Mouse (Mus musculus) limb, embryonic 12.5 days (tissue): Measurements from ENCODE around the gene Nkg7. TPM values are rescaled to one million over a fixed set of nuclear protein-coding genes. Genes with fewer than 3 reads are reported as not detected.

Experiments
- ATAC-seq: fragments of 200-750 bp; cut with Nextera tagmentation; 2 replicates; pipeline ENCODE4 v1.8.0; 2017; ENCODE audit warnings: low read depth, moderate TSS enrichment; ENCODE audit not compliant: insufficient number of reproducible peaks, insufficient read depth, low FRiP score, low TSS enrichment
- H3K27ac ChIP-seq: fragments of 300-500 bp; sonication (generic); 2 replicates; pipeline ENCODE4 v1.5.1; 2016; ENCODE audit warnings: mild to moderate bottlenecking, moderate library complexity
- H3K27me3 ChIP-seq: fragments of 300-500 bp; sonication (generic); 2 replicates; pipeline ENCODE4 v1.6.1; 2016; ENCODE audit warnings: mild to moderate bottlenecking, moderate library complexity
- H3K36me3 ChIP-seq: fragments of 300-500 bp; sonication (generic); 2 replicates; pipeline ENCODE4 v1.6.1; 2016; ENCODE audit warnings: mild to moderate bottlenecking, moderate library complexity
- H3K4me1 ChIP-seq: fragments of 300-500 bp; sonication (generic); replicated peaks from 2 replicates; pipeline ENCODE4 v1.6.1; 2016
- H3K4me2 ChIP-seq: fragments of 300-500 bp; sonication (generic); 2 replicates; pipeline ENCODE4 v1.6.1; 2016; ENCODE audit warnings: mild to moderate bottlenecking, moderate library complexity
- H3K4me3 ChIP-seq: fragments of 300-500 bp; sonication (generic); replicated peaks from 2 replicates; pipeline ENCODE4 v1.5.1; 2016; ENCODE audit warnings: mild to moderate bottlenecking
- H3K9ac ChIP-seq: fragments of 300-500 bp; sonication (generic); replicated peaks from 2 replicates; pipeline ENCODE4 v1.6.1; 2016; ENCODE audit warnings: mild to moderate bottlenecking, moderate library complexity
- H3K9me3 ChIP-seq: fragments of 300-500 bp; sonication (generic); 2 replicates; pipeline ENCODE4 v1.6.1; 2016; ENCODE audit warnings: mild to moderate bottlenecking, moderate library complexity
- WGBS: fragments of 180-500 bp; shearing (Covaris S2); methylation state at CpG from one replicate; pipeline ENCODE4 v1.1.7; 2016; 5-methylcytosine and 5-hydroxymethylcytosine counted together
- microRNA-seq: library from miRNA; unstranded; fragments of <30 nt; microRNA quantifications from one replicate; pipeline ENCODE4, GENCODE M21; 2017
- polyA plus RNA-seq: library from polyadenylated mRNA; unstranded; fragments of >200 nt; fragmentation: Nextera tagmentation; extraction: Ambion mirVana; gene quantifications from 2 replicates; pipeline ENCODE4 v1.2.1, GENCODE M21; 2016

The Nkg7 gene
- polyA plus RNA-seq, 1 experiment from 2014 or later, result not detected

DNA sequence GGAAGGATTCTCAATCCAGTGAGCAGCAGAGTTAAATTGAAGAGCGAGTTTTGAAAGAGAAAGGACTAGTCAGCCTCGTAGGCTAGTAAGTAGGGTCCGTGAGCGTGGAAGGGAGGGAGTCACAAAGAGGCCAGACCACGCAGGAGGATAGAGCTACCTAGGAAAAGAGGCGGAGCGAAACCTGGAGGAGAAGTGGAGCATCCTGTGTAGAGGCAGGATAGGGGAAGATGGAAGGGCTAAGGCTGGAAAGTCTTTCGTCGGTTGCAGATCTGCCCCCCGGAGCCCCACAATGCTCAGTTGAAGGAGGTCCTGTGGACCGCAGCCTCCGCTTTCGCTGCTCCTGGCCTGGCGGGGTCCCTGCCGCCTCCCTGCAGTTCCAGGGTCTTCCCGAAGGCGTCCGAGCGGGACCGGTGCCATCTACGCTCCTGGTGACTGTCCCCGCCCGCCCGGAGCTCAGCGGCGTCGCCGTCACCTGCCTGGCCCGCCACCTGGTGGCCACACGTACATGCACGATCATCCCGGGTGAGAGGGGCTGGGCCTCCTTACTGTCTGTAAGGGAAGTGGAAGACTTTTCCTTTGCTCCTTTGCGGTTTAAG lies 29.3 kb downstream of the Nkg7 start:
- 1% methylated on average over 33 of the region's 33 CpGs for WGBS

GRCm38 (mm10) chr7:43470373-43470772 lies 33.5 kb downstream of the Nkg7 start:
- no peak for ATAC-seq
- Histone ChIP-seq H3K27me3 (peaks cover 46% of the 10 kb centered on the region), H3K4me1 (0 out of 2 replicates have a peak, but pooled peaks cover 8% of the 10 kb centered on the region), H3K9ac (no peak overlapping the region), H3K36me3 (peaks cover 7% of the 10 kb centered on the region), H3K9me3 (no peaks in the 10 kb centered on the region), H3K4me3 (no peak overlapping the region), H3K4me2 (no peak overlapping the region), H3K27ac (no peak overlapping the region)
- 44% methylated on average over 8 of the region's 8 CpGs for WGBS

More for the DNA sequence above, 29.3 kb downstream of the Nkg7 start:
- Histone ChIP-seq H3K27me3 (peaks cover 46% of the 10 kb centered on the region), H3K4me2 (peak overlapping the region; percentile 82), H3K27ac (no peak overlapping the region), H3K4me3 (peak overlapping the region; percentile 48), H3K36me3 (no peaks in the 10 kb centered on the region), H3K9ac (peak overlapping the region; percentile 37; the same call in 1 of the 2 replicates), H3K4me1 (peaks cover 17% of the 10 kb centered on the region; the same call in 1 of the 2 replicates), H3K9me3 (no peaks in the 10 kb centered on the region)
- peak; percentile 49 for ATAC-seq

GRCm38 (mm10) chr7:43475706-43476105 lies 38.8 kb downstream of the Nkg7 start:
- H3K27ac ChIP-seq, result no peak overlapping the region
- H3K9ac ChIP-seq, result no peak overlapping the region
- WGBS, result 8% methylated on average over 23 of the region's 23 CpGs
- H3K4me3 ChIP-seq, result no peak overlapping the region
- H3K4me2 ChIP-seq, result no peak overlapping the region
- H3K36me3 ChIP-seq, result peaks cover 7% of the 10 kb centered on the region
- no peaks in the 10 kb centered on the region for H3K9me3 ChIP-seq
- no peak for ATAC-seq
- H3K27me3 ChIP-seq, result peaks cover 70% of the 10 kb centered on the region
- H3K4me1 ChIP-seq, result 0 out of 2 replicates have a peak, but pooled peaks cover 4% of the 10 kb centered on the region

- no peaks in the 10 kb centered on the region for H3K9me3 ChIP-seq
- no peak overlapping the region for H3K27ac ChIP-seq
- H3K4me1 ChIP-seq, result 0 out of 2 replicates have a peak, but pooled peaks cover 4% of the 10 kb centered on the region
- ATAC-seq, result no peak
- H3K4me2 ChIP-seq, result 0 out of 2 replicates have a peak overlapping the region, but pooled peaks have one; percentile 6
- peaks cover 70% of the 10 kb centered on the region for H3K27me3 ChIP-seq
- WGBS, result 2% methylated on average over 13 of the region's 13 CpGs
- H3K4me3 ChIP-seq, result no peak overlapping the region; the same call in 1 of the 2 replicates
- H3K9ac ChIP-seq, result no peak overlapping the region
- peaks cover 7% of the 10 kb centered on the region for H3K36me3 ChIP-seq
Measured at GRCm38 (mm10) chr7:43476376-43476775, 39.5 kb downstream of the Nkg7 start.

GRCm38 (mm10) chr7:43481191-43481590 lies 44.3 kb downstream of the Nkg7 start:
- H3K36me3 ChIP-seq, result no peaks in the 10 kb centered on the region
- H3K9ac ChIP-seq, result no peak overlapping the region
- 72% methylated on average over 3 of the region's 3 CpGs for WGBS
- no peak overlapping the region for H3K4me2 ChIP-seq
- no peaks in the 10 kb centered on the region for H3K9me3 ChIP-seq
- H3K27ac ChIP-seq, result no peak overlapping the region
- no peak overlapping the region for H3K4me3 ChIP-seq
- ATAC-seq, result no peak
- peaks cover 35% of the 10 kb centered on the region for H3K27me3 ChIP-seq
- H3K4me1 ChIP-seq, result peaks cover 10% of the 10 kb centered on the region; the same call in 1 of the 2 replicates

DNA sequence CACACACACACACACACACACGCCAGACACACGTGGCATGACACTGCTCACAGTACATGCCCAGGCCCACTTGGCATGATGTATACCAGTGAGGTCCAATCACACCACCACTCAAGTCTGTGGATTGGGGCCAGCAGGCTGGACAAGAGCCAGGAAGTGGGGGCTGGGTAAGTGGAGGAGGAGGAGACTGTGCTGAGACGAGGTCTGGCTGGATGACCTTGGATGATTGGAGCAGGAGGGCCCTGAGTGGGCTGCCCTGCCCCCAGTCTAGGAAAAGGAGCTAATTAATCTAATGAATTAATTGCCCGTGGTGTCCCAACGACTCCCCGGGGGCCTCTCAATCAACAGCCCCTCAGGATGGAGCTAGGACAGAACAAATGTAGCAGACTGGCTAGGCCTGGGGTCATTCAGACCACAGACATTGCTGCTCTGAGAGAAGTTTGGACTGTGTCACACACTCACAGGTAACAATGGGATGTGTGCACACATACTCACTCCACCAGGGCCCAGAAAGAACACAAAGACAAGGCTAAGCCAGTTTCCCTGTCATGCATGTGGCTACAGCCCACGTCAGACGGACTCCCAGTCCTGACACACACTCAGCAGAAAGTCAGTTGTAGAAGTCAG lies 45.3 kb downstream of the Nkg7 start:
- H3K4me2 ChIP-seq, result no peak overlapping the region
- 59% methylated on average over 8 of the region's 8 CpGs for WGBS
- H3K4me1 ChIP-seq, result peaks cover 6% of the 10 kb centered on the region; the same call in 1 of the 2 replicates
- no peak overlapping the region for H3K27ac ChIP-seq
- H3K27me3 ChIP-seq, result peaks cover 27% of the 10 kb centered on the region
- 0 out of 2 replicates have a peak, but pooled peaks have one; percentile 32 for ATAC-seq
- no peak overlapping the region for H3K4me3 ChIP-seq
- H3K9ac ChIP-seq, result no peak overlapping the region
- no peaks in the 10 kb centered on the region for H3K9me3 ChIP-seq
- no peaks in the 10 kb centered on the region for H3K36me3 ChIP-seq

DNA sequence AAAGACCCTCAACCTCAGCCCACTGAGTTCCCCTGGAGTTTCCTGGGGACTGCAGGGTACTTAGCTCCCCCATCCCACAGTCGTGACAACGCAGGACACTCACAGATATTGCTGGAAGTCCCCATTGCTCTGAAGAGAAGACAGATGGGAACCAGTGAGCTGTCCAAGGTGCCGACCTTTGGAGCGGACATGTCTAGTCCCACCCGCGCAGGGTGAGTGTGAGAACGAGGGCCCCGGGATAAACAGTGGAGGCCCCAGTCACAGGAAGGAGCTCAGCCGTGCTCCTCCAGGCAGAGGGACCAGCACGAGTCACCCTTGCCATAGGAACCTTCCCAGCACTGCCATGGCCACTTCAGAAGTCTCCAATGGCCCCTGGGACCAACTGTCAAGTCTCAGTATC lies 46.4 kb downstream of the Nkg7 start:
- H3K36me3 ChIP-seq, result no peaks in the 10 kb centered on the region
- H3K27ac ChIP-seq, result no peak overlapping the region
- no peak overlapping the region for H3K9ac ChIP-seq
- no peak for ATAC-seq
- no peak overlapping the region for H3K4me2 ChIP-seq
- no peak overlapping the region for H3K4me3 ChIP-seq
- WGBS, result 12% methylated on average over 10 of the region's 10 CpGs
- no peaks in the 10 kb centered on the region for H3K9me3 ChIP-seq
- H3K4me1 ChIP-seq, result peaks cover 6% of the 10 kb centered on the region; the same call in 1 of the 2 replicates
- H3K27me3 ChIP-seq, result peaks cover 18% of the 10 kb centered on the region

Small RNA genes lying within 50 kb of the gene (microRNA-seq; reads per million reads assigned to microRNA genes)
- 1.2 reads per million for gene Mir7051

Other genes starting within 250 kb of the Nkg7 start
- gene Zfp715, start 123.8 kb upstream of the Nkg7 start, polyA plus RNA-seq, result 14.5 and 15.1 TPM in 2 replicates
- 0.33 and 0.40 TPM in 2 replicates for gene Siglecf, start 85.7 kb upstream of the Nkg7 start, polyA plus RNA-seq
- gene Siglecg, start 28.9 kb upstream of the Nkg7 start, polyA plus RNA-seq, result not detected in 2 replicates
- gene Lim2, start 9.4 kb upstream of the Nkg7 start, polyA plus RNA-seq, result not detected in 2 replicates
- gene Cldnd2, start 3.7 kb downstream of the Nkg7 start, polyA plus RNA-seq, result not detected in 2 replicates
- 236 and 240 TPM in 2 replicates for gene Etfb, start 7.0 kb downstream of the Nkg7 start, polyA plus RNA-seq
- 1.1 TPM in 1 of 2 replicates, not detected in the other for gene Gm45233, start 7.1 kb downstream of the Nkg7 start, polyA plus RNA-seq
- gene Vsig10l, start 26.1 kb downstream of the Nkg7 start, polyA plus RNA-seq, result 1.8 and 3.7 TPM in 2 replicates
- gene Iglon5, start 53.0 kb downstream of the Nkg7 start, polyA plus RNA-seq, result 1.4 and 1.7 TPM in 2 replicates
- not detected in 2 replicates for gene 4931406B18Rik, start 68.9 kb downstream of the Nkg7 start, polyA plus RNA-seq
- gene Cd33, start 107.4 kb downstream of the Nkg7 start, polyA plus RNA-seq, result 0.83 and 1.4 TPM in 2 replicates
- 5.6 and 5.7 TPM in 2 replicates for gene Zfp658, start 125.2 kb downstream of the Nkg7 start, polyA plus RNA-seq
- gene Zfp719, start 142.5 kb downstream of the Nkg7 start, polyA plus RNA-seq, result 15.6 and 15.7 TPM in 2 replicates
- gene Zfp819, start 170.1 kb downstream of the Nkg7 start, polyA plus RNA-seq, result 0.40 and 0.44 TPM in 2 replicates
- not detected in 2 replicates for gene Ceacam18, start 197.6 kb downstream of the Nkg7 start, polyA plus RNA-seq
- 0.22 and 0.70 TPM in 2 replicates for gene Siglece, start 223.1 kb downstream of the Nkg7 start, polyA plus RNA-seq
- 15.4 and 15.7 TPM in 2 replicates for gene Ctu1, start 234.9 kb downstream of the Nkg7 start, polyA plus RNA-seq